Mouse (Mus musculus) MEL (cell line): ENCODE data around the gene Stx6.

ENCODE experiments used
- CHD1 ChIP-seq: IDR thresholded peaks from 2 replicates; pipeline ENCODE4 v1.6.1; 2012; ENCODE audit warnings: low read depth, mild to moderate bottlenecking, inconsistent platforms, low read length, improper control_type of control experiment
- CTCF ChIP-seq, 3 experiments: IDR thresholded peaks in 2 of 3; conservative IDR thresholded peaks in 1 of 3; 2 replicates each; pipeline ENCODE4 v1.5.1; 2011 to 2012; ENCODE audit warnings: low read length in 3 of 3, low read depth in 2 of 3, mild to moderate bottlenecking in 2 of 3, improper control_type of control experiment in 1 of 3, inconsistent platforms in 1 of 3, mixed read lengths in 1 of 3, moderate library complexity in 1 of 3; ENCODE audit not compliant: control insufficient read depth in 1 of 3, insufficient read depth in 1 of 3, poor library complexity in 1 of 3, severe bottlenecking in 1 of 3
- GABPA ChIP-seq: IDR thresholded peaks from 2 replicates; pipeline ENCODE4 v1.6.1; 2012; ENCODE audit warnings: low read depth, mild to moderate bottlenecking, inconsistent platforms, low read length, improper control_type of control experiment, moderate library complexity
- GATA1 ChIP-seq: IDR thresholded peaks from 2 replicates; pipeline ENCODE4 v1.6.1; 2011; ENCODE audit warnings: low read depth, low read length, improper control_type of control experiment
- MAZ ChIP-seq: IDR thresholded peaks from 2 replicates; pipeline ENCODE4 v1.6.1; 2012; ENCODE audit warnings: low read depth, mild to moderate bottlenecking, inconsistent platforms, low read length, improper control_type of control experiment
- SMC3 ChIP-seq: IDR thresholded peaks from 2 replicates; pipeline ENCODE4 v1.6.1; 2011; ENCODE audit warnings: low read depth, low read length, improper control_type of control experiment
- ZMIZ1 ChIP-seq: IDR thresholded peaks from 2 replicates; pipeline ENCODE4 v1.6.1; 2012; ENCODE audit warnings: low read depth, mild to moderate bottlenecking, inconsistent platforms, low read length, improper control_type of control experiment, moderate library complexity
- ZNF384 ChIP-seq: IDR thresholded peaks from 2 replicates; pipeline ENCODE4 v1.6.1; 2012; ENCODE audit warnings: low read depth, mild to moderate bottlenecking, inconsistent platforms, low read length, improper control_type of control experiment

DNA sequence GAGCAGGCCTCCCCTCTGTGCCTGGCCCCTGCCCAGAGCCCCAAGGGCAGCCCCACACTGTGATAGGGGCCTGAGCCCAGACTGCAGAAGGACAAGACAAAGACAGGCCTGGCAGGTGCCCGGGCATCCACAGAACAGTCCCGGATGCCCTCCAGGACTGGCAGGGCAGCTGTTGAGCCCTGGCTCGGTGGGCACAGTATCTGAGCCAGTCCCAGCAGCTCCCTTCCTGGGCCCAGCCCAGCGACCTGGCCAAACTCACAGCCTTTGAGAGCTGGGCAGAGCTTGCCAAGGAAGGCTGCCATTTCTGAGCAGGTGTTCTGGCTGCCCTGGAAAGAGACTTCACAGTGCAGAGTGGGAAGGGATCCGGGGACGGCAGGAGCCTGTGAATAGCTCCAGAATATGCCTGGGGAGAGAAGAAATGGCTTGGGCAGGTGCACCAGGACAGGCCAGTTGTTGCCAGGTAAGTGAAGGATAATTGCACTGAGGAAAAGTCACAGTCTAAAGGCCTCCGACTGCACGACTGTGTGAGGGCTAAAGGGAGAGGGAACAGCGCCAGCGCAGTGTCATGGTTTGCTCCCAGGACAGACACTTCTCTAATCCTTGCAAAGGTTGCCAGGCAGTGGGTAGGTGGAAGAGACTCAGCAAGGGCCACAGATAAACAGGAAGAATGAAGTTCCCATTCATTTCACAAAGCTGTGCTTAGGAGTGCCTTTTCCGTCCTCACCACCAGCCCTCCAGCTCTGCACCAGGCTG, 51.7 kb downstream of the Stx6 start:
- TF ChIP-seq GATA1 (no peak), MAZ (no peak), CTCF (IDR thresholded peaks at IDR 0.05 in 2 of 3, conservative IDR thresholded peaks at IDR 0.05 in 1 of 3; ENCODE audit: control insufficient read depth in 1 of 3, insufficient read depth in 1 of 3, low read depth in 2 of 3, low read length in 3 of 3, poor library complexity in 1 of 3, severe bottlenecking in 1 of 3) (no peak), GABPA (no peak), SMC3 (no peak), CHD1 (no peak), ZNF384 (no peak), ZMIZ1 (no peak)
